Mouse (Mus musculus): ENCODE data around the gene Frmd8. TPM values are rescaled to one million over a fixed set of nuclear protein-coding genes. Genes with fewer than 3 reads are reported as not detected.
"Not testable (repeated sequence)": the region's sequence is repeated elsewhere in the genome, so short reads cannot be mapped to it uniquely, and the experiment has no call there.

Frmd8 gene
- polyA plus RNA-seq, 1 experiment from 2014 or later, result 25.3 TPM

DNA sequence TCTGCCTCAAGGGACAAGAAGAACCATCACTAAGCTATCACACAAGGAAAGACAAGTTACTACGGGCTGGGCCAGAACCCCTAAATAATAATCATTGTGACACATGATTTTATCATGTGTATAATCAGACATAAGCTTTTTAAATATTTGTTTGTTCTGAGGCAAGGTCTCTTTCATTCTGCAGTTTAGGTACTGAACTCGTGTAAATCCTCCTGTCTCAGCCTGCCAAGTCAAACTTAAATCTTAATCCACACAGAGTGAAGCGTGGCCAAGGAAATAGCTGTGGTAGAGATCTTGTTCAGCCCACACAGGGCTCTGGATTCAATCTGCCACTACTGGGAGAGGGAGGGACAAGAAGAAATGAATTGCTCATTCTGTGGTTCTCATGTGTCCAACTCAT is 32.2 kb upstream of the Frmd8 start:
- no peaks in the 10 kb centered on the region for H3K27me3 ChIP-seq (replicated peaks)
- no peak overlapping the region for H3K9ac ChIP-seq
- H3K4me2 ChIP-seq, result no peak overlapping the region
- no peak for ATAC-seq (ENCODE audit: insufficient read depth, low FRiP score, low read depth)
- H3K4me3 ChIP-seq (replicated peaks), result no peak overlapping the region
- WGBS, result 82% methylated on average over 3 of the region's 3 CpGs
- H3K9me3 ChIP-seq, result no peaks in the 10 kb centered on the region
- H3K4me1 ChIP-seq, result peaks cover 16% of the 10 kb centered on the region
- no peak overlapping the region for H3K27ac ChIP-seq
- peaks cover 39% of the 10 kb centered on the region for H3K36me3 ChIP-seq

DNA sequence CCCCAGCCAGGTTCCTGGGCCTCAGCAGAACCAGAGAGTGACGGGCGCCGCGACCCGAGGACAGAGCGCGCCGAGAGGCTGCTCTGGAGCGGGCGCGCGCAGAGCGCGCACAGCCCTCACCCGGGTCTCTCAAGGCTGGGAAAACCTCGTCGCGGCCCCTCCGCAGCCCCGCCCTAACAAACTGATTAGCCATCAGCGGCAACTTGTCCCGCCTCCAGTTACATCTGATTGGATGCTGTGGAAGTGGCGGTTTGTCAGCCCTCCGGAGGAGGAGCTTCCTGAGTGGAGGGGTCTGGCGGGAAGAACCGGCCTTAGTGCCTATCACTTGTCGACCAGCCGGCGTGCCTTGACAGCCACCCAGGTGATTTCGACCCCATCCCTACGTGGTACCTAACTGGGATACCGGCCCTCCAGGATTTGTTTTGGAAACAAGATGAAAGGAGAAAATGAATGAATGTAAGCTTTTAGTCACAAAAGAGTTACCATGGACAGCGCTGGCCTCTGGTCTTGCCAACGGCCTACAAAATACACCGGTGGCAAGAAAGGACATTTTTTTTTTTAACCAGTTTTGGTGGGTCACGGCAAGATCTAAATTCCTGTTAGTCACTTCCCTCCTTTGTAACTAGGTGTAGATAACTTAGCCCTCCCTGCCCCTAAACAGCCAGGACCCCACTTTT is 19.1 kb upstream of the Frmd8 start, which contains the start of gene Tigd3:
Tigd3 (minus strand) TSS at position 148 of the 677 bp plus-strand sequence.
- H3K9ac ChIP-seq, result peak within 1 kb of the TSS; percentile 57

DNA sequence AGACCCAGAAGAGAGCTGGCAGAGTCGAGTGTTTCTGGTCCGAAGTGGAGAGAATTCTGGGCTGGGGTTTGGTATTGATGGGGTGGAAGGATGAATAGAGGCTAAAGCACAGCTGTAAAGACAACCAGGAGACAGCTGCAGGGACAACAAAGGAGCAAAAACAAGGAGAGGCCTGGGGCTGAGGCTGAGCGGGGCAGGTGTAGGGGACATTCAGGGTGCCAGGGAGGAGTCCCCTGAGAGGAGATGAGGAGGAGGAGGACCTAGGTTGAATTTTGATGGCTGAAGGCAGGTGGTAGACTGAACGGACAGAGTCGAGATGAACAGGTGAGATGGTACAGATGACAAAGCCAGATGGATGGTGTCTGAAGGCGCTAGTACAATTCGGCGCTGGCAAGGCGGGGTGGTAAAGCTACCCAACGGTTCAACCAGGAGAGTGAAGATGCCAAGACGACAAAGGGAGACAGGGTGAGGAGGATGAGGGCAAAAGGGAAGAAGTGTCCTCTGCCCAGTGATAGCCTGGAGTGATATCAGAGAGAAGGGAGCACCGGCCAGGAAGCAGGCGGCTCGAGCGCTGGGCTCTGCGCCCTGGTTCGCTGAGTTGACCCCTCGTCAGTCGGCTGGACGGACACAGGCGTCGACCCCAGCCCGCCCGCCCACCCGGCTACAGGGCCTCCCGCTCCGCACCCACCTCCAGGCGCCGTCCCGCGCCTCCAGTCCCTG is 18.4 kb upstream of the Frmd8 start:
- H3K27me3 ChIP-seq (replicated peaks), result no peaks in the 10 kb centered on the region
- WGBS, result 7% methylated on average over 31 of the region's 31 CpGs
- H3K4me1 ChIP-seq, result 0 out of 2 replicates have a peak, but pooled peaks cover 5% of the 10 kb centered on the region
- peak overlapping the region; percentile 58 for H3K4me3 ChIP-seq (replicated peaks)
- H3K36me3 ChIP-seq, result peaks cover 12% of the 10 kb centered on the region
- no peak overlapping the region for H3K27ac ChIP-seq
- peak overlapping the region; percentile 90 for H3K4me2 ChIP-seq
- peak overlapping the region; percentile 57 for H3K9ac ChIP-seq
- ATAC-seq (ENCODE audit: insufficient read depth, low FRiP score, low read depth), result no peak; the same call in 1 of the 2 replicates
- H3K9me3 ChIP-seq, result no peaks in the 10 kb centered on the region

More for the DNA sequence above, 19.1 kb upstream of the Frmd8 start, which contains the start of gene Tigd3:
- Histone ChIP-seq H3K27ac (no peak within 1 kb of the TSS), H3K27me3 (replicated peaks) (no peaks in the 10 kb centered on the region), H3K4me2 (peak within 1 kb of the TSS; percentile 90), H3K4me3 (replicated peaks) (peak within 1 kb of the TSS; percentile 58), H3K9me3 (no peaks in the 10 kb centered on the region), H3K4me1 (0 out of 2 replicates have a peak, but pooled peaks cover 5% of the 10 kb centered on the region), H3K36me3 (peaks cover 16% of the 10 kb centered on the region)
- ATAC-seq (ENCODE audit: insufficient read depth, low FRiP score, low read depth), result peak; percentile 96
- 3% methylated on average over 36 of the region's 36 CpGs for WGBS

DNA sequence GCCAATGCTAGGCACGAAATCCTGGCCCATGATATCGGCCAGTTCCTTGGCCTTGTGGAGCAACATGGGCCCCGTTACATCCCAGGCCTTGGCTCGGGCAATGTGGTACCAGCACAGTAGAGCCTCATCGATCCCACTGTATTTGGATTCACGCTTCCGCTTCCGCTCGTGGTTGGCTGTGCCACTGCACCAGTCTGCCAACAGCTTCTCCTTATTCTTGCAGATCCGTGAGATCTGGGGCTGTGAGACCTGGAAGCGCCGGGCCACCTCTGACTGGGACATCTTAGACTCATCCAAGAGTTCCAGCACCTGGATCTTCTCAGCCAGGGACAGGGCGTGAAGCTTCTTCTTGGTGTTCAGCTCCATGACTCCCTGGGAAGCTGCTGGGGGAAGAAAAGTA is 17.7 kb upstream of the Frmd8 start:
- no peak for ATAC-seq (ENCODE audit: insufficient read depth, low FRiP score, low read depth)
- 95% methylated on average over 13 of the region's 13 CpGs for WGBS
- no peaks in the 10 kb centered on the region for H3K9me3 ChIP-seq
- H3K36me3 ChIP-seq, result peaks cover 8% of the 10 kb centered on the region; the same call in 1 of the 2 replicates
- H3K9ac ChIP-seq, result no peak overlapping the region
- H3K27ac ChIP-seq, result no peak overlapping the region
- no peaks in the 10 kb centered on the region for H3K27me3 ChIP-seq (replicated peaks)
- H3K4me3 ChIP-seq (replicated peaks), result no peak overlapping the region
- peak overlapping the region; percentile 90; the same call in 1 of the 2 replicates for H3K4me2 ChIP-seq
- 0 out of 2 replicates have a peak, but pooled peaks cover 5% of the 10 kb centered on the region for H3K4me1 ChIP-seq

DNA sequence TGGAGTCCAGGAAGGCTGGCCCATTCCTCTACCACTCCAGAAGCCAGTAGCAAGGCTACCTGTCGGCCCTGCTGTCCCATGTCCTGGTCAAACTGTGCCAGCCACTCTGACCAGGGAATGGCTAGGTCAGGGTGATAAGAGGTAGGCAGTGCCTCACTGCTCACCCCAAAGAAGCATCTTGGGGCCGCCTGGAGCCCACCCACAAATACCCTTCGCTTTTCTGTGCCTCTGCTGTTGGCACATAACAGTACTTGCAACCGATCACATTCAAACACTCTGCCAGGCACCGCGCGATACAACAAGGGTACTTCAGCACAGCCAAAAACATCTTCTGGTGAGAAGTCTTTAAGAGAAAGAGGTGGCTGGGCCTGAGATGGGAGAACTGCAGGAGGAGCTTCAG is 17.2 kb upstream of the Frmd8 start:
- Histone ChIP-seq H3K4me1 (0 out of 2 replicates have a peak, but pooled peaks cover 5% of the 10 kb centered on the region), H3K4me3 (replicated peaks) (no peak overlapping the region), H3K9me3 (no peaks in the 10 kb centered on the region), H3K36me3 (peaks cover 8% of the 10 kb centered on the region; the same call in 1 of the 2 replicates), H3K27ac (no peak overlapping the region), H3K4me2 (no peak overlapping the region), H3K9ac (no peak overlapping the region), H3K27me3 (replicated peaks) (no peaks in the 10 kb centered on the region)
- 93% methylated on average over 7 of the region's 7 CpGs for WGBS
- no peak for ATAC-seq (ENCODE audit: insufficient read depth, low FRiP score, low read depth)

DNA sequence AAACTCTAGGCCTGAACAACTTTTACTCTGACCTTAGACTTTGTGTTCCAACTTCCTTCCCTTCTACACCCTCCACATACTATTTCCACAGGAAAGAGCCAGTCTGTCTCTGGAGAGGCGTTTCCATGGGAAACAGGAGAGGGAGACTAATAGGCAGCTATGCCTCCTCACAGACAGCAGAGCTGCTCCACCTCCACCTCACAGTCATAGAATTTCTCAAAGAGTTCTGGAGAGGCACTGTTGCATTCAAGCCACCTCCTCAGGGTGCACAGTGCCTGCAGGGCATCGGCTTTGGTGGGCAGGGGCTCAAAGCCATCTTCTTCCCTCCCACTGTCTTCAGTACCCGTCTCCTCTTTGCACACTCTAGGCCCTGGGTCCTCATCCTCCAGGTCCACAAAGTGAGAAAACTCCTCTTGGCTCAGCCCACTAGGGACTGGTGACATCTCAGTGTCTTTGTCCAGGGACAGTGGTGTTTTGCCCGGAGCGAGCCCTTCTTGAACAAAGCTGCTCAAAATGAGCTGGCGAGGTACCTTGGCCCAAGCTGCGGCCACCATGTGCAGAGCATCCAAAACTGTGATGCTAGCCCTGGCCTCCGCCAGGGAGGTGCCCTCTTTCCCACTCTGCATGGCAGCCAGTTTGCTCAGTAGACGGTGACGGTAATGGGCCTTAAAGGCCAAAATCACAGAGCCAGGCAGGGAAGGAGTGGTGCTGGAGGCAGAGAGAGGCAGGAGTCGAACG is 16.6 kb upstream of the Frmd8 start:
- no peak for ATAC-seq (ENCODE audit: insufficient read depth, low FRiP score, low read depth)

DNA sequence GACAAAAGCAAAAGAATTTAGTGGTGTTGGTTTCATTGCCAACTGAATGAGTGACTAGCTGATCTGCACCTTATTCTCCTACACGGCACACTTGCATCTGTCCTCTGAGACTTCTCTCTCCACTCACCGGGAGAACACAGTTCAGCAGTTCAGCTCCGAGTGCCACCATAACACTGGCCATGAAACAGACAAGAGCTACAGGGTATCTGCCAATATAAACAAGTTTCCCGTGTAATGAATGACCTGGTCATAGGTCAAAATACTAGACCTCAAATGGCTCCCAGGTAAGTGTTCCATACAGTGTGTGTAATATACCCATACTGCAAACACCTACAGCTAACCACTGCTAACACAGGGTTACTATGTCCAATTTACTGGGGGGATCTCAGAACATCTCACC is 14.1 kb upstream of the Frmd8 start:
- Histone ChIP-seq H3K9me3 (no peaks in the 10 kb centered on the region), H3K27ac (no peak overlapping the region), H3K4me1 (peaks cover 5% of the 10 kb centered on the region; the same call in 1 of the 2 replicates), H3K9ac (no peak overlapping the region), H3K4me3 (replicated peaks) (no peak overlapping the region), H3K36me3 (no peaks in the 10 kb centered on the region), H3K27me3 (replicated peaks) (no peaks in the 10 kb centered on the region), H3K4me2 (no peak overlapping the region)
- whole genome bisulfite sequencing, result 38% methylated on average over 4 of the region's 4 CpGs
- ATAC-seq (ENCODE audit: insufficient read depth, low FRiP score, low read depth), result no peak

More for the DNA sequence above, 16.6 kb upstream of the Frmd8 start:
- peaks cover 6% of the 10 kb centered on the region; the same call in 1 of the 2 replicates for H3K36me3 ChIP-seq
- H3K9me3 ChIP-seq, result no peaks in the 10 kb centered on the region
- no peaks in the 10 kb centered on the region for H3K27me3 ChIP-seq (replicated peaks)
- 91% methylated on average over 12 of the region's 12 CpGs for WGBS
- no peak overlapping the region for H3K9ac ChIP-seq
- H3K4me3 ChIP-seq (replicated peaks), result no peak overlapping the region
- peaks cover 5% of the 10 kb centered on the region; the same call in 1 of the 2 replicates for H3K4me1 ChIP-seq
- H3K4me2 ChIP-seq, result no peak overlapping the region
- no peak overlapping the region for H3K27ac ChIP-seq

DNA sequence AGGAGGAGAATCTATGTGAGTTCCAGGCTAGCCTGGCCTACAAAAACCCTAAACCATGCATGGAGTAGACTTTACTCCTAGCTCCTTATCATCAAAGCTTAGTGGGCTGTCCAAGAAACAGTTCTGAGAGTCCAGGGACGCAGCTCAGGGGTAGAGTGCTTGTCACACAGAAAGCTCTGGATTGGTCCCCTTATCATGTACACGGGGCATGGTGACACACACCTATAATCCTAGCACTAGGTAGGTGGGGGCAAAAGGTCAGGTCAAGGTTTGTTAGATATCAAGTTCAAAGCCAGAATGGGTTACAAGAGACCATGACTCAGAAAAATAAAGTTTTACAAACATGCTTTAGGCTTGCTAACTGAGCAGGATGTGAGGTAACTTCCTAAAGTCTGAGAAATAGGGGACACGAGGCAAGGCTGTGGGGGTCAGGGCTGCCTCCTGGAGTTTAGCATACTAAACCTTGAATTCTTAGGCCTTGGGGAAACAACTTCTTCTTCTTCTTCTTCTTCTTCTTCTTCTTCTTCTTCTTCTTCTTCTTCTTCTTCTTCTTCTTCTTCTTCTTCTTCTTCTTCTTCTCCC is 12.3 kb upstream of the Frmd8 start:
- ATAC-seq (ENCODE audit: insufficient read depth, low FRiP score, low read depth), result no peak
- no peak overlapping the region for H3K27ac ChIP-seq

DNA sequence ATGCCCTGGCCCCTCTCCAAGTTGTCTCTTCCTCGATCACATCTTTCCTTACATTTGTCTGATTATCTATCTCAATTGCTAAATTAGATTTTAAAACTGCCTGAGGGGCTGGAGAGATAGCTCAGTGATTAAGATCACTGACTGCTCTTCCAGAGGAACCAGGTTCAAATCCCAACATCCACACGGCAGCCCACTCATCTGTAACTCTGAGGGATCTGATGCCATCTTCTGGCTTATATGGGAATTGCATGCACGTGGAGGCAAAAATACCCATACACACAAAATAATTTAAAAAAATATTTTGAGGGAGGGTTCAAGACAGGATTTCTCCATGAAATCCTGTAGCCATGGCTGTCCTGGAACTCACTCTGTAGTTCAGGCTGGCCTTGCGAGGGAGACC is 10.8 kb upstream of the Frmd8 start:
- no peak for ATAC-seq (ENCODE audit: insufficient read depth, low FRiP score, low read depth)
- 61% methylated on average over 4 of the region's 4 CpGs for WGBS
- no peak overlapping the region for H3K9ac ChIP-seq
- H3K36me3 ChIP-seq, result no peaks in the 10 kb centered on the region
- no peaks in the 10 kb centered on the region; the same call in 1 of the 2 replicates for H3K4me1 ChIP-seq
- H3K4me3 ChIP-seq (replicated peaks), result no peak overlapping the region
- H3K27ac ChIP-seq, result no peak overlapping the region
- H3K27me3 ChIP-seq (replicated peaks), result no peaks in the 10 kb centered on the region
- no peaks in the 10 kb centered on the region for H3K9me3 ChIP-seq
- no peak overlapping the region for H3K4me2 ChIP-seq

More for the DNA sequence above, 12.3 kb upstream of the Frmd8 start:
- no peaks in the 10 kb centered on the region for H3K9me3 ChIP-seq
- no peaks in the 10 kb centered on the region for H3K27me3 ChIP-seq (replicated peaks)
- no peaks in the 10 kb centered on the region; the same call in 1 of the 2 replicates for H3K4me1 ChIP-seq
- H3K9ac ChIP-seq, result no peak overlapping the region
- H3K4me2 ChIP-seq, result no peak overlapping the region
- no peaks in the 10 kb centered on the region for H3K36me3 ChIP-seq
- 64% methylated on average over 3 of the region's 3 CpGs for WGBS
- no peak overlapping the region for H3K4me3 ChIP-seq (replicated peaks)

DNA sequence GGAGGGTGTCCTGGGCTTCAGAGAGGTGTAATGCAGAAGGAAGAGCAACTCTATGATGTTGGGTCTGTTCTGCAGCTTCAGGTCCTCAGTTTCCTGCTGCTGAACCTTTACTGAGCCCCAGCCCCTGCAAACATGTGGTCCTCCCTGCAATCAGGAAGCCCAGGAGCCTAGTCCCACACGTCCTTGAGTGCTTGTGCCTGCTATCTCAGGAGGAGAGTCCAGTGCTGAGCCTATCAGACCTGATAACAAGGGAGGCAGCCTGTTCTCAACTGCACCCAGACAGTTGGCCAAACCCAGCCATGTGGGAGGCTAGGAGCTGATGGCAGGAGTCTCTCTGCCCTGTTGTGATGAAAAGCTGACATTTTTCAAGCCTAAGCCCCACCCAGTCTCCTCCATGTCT is 8.9 kb upstream of the Frmd8 start:
- H3K27ac ChIP-seq, result no peak overlapping the region
- no peaks in the 10 kb centered on the region for H3K9me3 ChIP-seq
- H3K4me1 ChIP-seq, result no peaks in the 10 kb centered on the region; the same call in 1 of the 2 replicates
- no peak overlapping the region for H3K4me2 ChIP-seq
- ATAC-seq (ENCODE audit: insufficient read depth, low FRiP score, low read depth), result peak; percentile 68; the same call in 1 of the 2 replicates
- H3K9ac ChIP-seq, result no peak overlapping the region
- no peaks in the 10 kb centered on the region for H3K27me3 ChIP-seq (replicated peaks)
- no peaks in the 10 kb centered on the region for H3K36me3 ChIP-seq
- WGBS, result 28% methylated on average over 1 of the region's 1 CpGs
- no peak overlapping the region for H3K4me3 ChIP-seq (replicated peaks)

DNA sequence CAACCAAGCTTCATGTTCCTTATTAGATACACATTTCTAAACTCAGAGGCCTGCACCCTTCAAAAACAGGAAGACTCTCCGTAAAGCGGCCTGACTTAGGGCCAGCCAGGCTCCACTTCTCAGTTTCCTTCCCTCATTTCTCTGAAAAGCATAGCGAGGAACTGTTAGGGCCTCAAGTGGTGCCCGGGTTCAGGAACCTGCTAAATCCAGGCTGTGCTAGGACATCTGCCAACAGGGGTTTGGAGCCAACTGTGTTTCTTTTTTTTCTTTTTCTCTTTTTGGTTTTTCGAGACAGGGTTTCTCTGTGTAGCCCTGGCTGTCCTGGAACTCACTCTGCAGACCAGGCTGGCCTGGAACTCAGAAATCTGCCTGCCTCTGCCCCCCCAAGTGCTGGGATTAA is 7.0 kb upstream of the Frmd8 start:
- H3K4me2 ChIP-seq; H3K9ac ChIP-seq; H3K9me3 ChIP-seq; H3K27me3 ChIP-seq (replicated peaks); H3K4me3 ChIP-seq (replicated peaks); H3K36me3 ChIP-seq; H3K27ac ChIP-seq; ATAC-seq (ENCODE audit: insufficient read depth, low FRiP score, low read depth): not testable (repeated sequence)
- 74% methylated on average over 5 of the region's 5 CpGs for WGBS
- peaks cover 12% of the 10 kb centered on the region; the same call in 1 of the 2 replicates for H3K4me1 ChIP-seq

Data from stomach, embryonic 15.5 days (tissue).